Mouse (Mus musculus): ENCODE results near the gene Ifitm10. TPM values are rescaled to one million over a fixed set of nuclear protein-coding genes. Genes with fewer than 3 reads are reported as not detected.

Gene Ifitm10
- polyA plus RNA-seq, 1 experiment from 2014 or later = 0.97 TPM

- Histone ChIP-seq H3K4me3 (ENCODE audit: low read depth, low read length) (peak overlapping the region; percentile 43), H3K4me1 (ENCODE audit: control insufficient read depth, insufficient read depth, low read length) (no peaks in the 10 kb centered on the region; the same call in 1 of the 2 replicates), H3K27ac (replicated peaks; ENCODE audit: low read depth, low read length) (no peak overlapping the region), H3K4me2 (ENCODE audit: low read depth, low read length) (peak overlapping the region; percentile 86), H3K9me3 (replicated peaks; ENCODE audit: control insufficient read depth, low read length) (no peaks in the 10 kb centered on the region), H3K9ac (replicated peaks; ENCODE audit: low read length) (peak overlapping the region; percentile 48), H3K27me3 (ENCODE audit: control insufficient read depth, insufficient read depth, low read length) (peaks cover 22% of the 10 kb centered on the region), H3K36me3 (replicated peaks; ENCODE audit: control insufficient read depth, insufficient read depth, low read depth, low read length) (no peaks in the 10 kb centered on the region; the same call in 1 of the 2 replicates)
- DNase-seq (ENCODE audit: low spot score) (peak; percentile 23), ATAC-seq (replicated peaks; ENCODE audit: insufficient number of reproducible peaks, low FRiP score, low TSS enrichment, low read depth) (no peak)
- 3% methylated on average over 47 of the region's 64 CpGs for WGBS
Observed at GRCm38 (mm10) chr7:142371768-142372661, 1.5 kb downstream of the Ifitm10 start.

DNA sequence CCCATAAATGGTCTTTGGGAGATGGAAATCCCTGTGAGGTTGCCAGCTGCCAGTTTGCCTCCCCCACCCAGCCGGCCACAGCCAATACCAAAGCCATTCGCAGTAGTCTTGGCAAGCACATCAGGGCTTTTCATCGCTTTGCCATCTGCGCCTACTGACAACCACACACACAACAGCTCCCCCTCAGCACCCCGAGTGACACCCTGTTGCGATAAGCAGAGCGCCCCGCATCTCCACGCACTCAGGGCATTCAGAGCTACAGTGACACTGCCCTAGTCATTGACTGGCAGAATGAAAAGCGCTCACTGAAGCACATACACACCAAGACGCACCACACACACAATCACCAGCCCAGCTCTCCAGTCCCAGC lies 2.2 kb downstream of the Ifitm10 start:
- 36% methylated on average over 11 of the region's 11 CpGs for WGBS
- no peak for ATAC-seq (replicated peaks; ENCODE audit: insufficient number of reproducible peaks, low FRiP score, low TSS enrichment, low read depth)
- no peaks in the 10 kb centered on the region; the same call in 1 of the 2 replicates for H3K36me3 ChIP-seq (replicated peaks; ENCODE audit: control insufficient read depth, insufficient read depth, low read depth, low read length)
- H3K4me1 ChIP-seq (ENCODE audit: control insufficient read depth, insufficient read depth, low read length) = no peaks in the 10 kb centered on the region; the same call in 1 of the 2 replicates
- no peak overlapping the region; the same call in 1 of the 2 replicates for H3K9ac ChIP-seq (replicated peaks; ENCODE audit: low read length)
- H3K4me3 ChIP-seq (ENCODE audit: low read depth, low read length) = peak overlapping the region; percentile 43
- no peak overlapping the region for H3K27ac ChIP-seq (replicated peaks; ENCODE audit: low read depth, low read length)
- peak overlapping the region; percentile 86 for H3K4me2 ChIP-seq (ENCODE audit: low read depth, low read length)
- no peak for DNase-seq (ENCODE audit: low spot score)
- peaks cover 22% of the 10 kb centered on the region for H3K27me3 ChIP-seq (ENCODE audit: control insufficient read depth, insufficient read depth, low read length)
- H3K9me3 ChIP-seq (replicated peaks; ENCODE audit: control insufficient read depth, low read length) = no peaks in the 10 kb centered on the region

- Histone ChIP-seq H3K36me3 (replicated peaks; ENCODE audit: control insufficient read depth, insufficient read depth, low read depth, low read length) (no peaks in the 10 kb centered on the region; the same call in 1 of the 2 replicates), H3K9ac (replicated peaks; ENCODE audit: low read length) (no peak overlapping the region), H3K4me2 (ENCODE audit: low read depth, low read length) (no peak overlapping the region; the same call in none of the 2 replicates), H3K9me3 (replicated peaks; ENCODE audit: control insufficient read depth, low read length) (no peaks in the 10 kb centered on the region), H3K4me3 (ENCODE audit: low read depth, low read length) (no peak overlapping the region), H3K4me1 (ENCODE audit: control insufficient read depth, insufficient read depth, low read length) (no peaks in the 10 kb centered on the region; the same call in 1 of the 2 replicates), H3K27ac (replicated peaks; ENCODE audit: low read depth, low read length) (no peak overlapping the region), H3K27me3 (ENCODE audit: control insufficient read depth, insufficient read depth, low read length) (peaks cover 22% of the 10 kb centered on the region)
- WGBS = 84% methylated on average over 18 of the region's 18 CpGs
- DNase-seq (ENCODE audit: low spot score) (no peak), ATAC-seq (replicated peaks; ENCODE audit: insufficient number of reproducible peaks, low FRiP score, low TSS enrichment, low read depth) (no peak)
Observed at GRCm38 (mm10) chr7:142370937-142371336, 2.6 kb downstream of the Ifitm10 start.

GRCm38 (mm10) chr7:142369820-142370219 lies 3.7 kb downstream of the Ifitm10 start:
- Histone ChIP-seq H3K27ac (replicated peaks; ENCODE audit: low read depth, low read length) (no peak overlapping the region), H3K4me3 (ENCODE audit: low read depth, low read length) (no peak overlapping the region), H3K9me3 (replicated peaks; ENCODE audit: control insufficient read depth, low read length) (no peaks in the 10 kb centered on the region), H3K27me3 (ENCODE audit: control insufficient read depth, insufficient read depth, low read length) (peaks cover 22% of the 10 kb centered on the region), H3K9ac (replicated peaks; ENCODE audit: low read length) (no peak overlapping the region), H3K36me3 (replicated peaks; ENCODE audit: control insufficient read depth, insufficient read depth, low read depth, low read length) (no peaks in the 10 kb centered on the region), H3K4me1 (ENCODE audit: control insufficient read depth, insufficient read depth, low read length) (no peaks in the 10 kb centered on the region; the same call in 1 of the 2 replicates), H3K4me2 (ENCODE audit: low read depth, low read length) (no peak overlapping the region)
- DNase-seq (ENCODE audit: low spot score) (no peak), ATAC-seq (replicated peaks; ENCODE audit: insufficient number of reproducible peaks, low FRiP score, low TSS enrichment, low read depth) (no peak)
- WGBS = 72% methylated on average over 6 of the region's 6 CpGs

DNA sequence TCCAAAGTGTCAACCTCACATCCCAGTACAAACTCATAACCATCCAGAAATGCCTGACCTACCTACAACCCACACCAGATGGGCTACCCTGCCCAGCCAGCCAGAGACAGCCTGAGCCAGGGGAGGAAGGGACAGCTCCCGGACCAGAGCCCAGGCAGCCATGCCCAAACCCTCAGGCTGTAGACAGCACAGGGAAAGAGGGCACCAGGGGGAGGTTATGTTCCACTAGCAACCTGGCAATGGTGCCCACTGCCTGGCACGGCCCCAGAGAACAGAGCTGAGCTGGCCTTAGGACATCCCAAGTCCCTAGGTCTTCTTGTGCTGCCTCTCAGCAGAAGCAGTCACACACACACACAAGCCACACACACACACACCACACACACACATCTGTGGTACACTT lies 4.7 kb downstream of the Ifitm10 start:
- 75% methylated on average over 2 of the region's 2 CpGs for whole genome bisulfite sequencing
- Histone ChIP-seq H3K9me3 (replicated peaks; ENCODE audit: control insufficient read depth, low read length) (no peaks in the 10 kb centered on the region), H3K4me1 (ENCODE audit: control insufficient read depth, insufficient read depth, low read length) (no peaks in the 10 kb centered on the region; the same call in 1 of the 2 replicates), H3K9ac (replicated peaks; ENCODE audit: low read length) (no peak overlapping the region), H3K27me3 (ENCODE audit: control insufficient read depth, insufficient read depth, low read length) (peaks cover 22% of the 10 kb centered on the region), H3K27ac (replicated peaks; ENCODE audit: low read depth, low read length) (no peak overlapping the region), H3K36me3 (replicated peaks; ENCODE audit: control insufficient read depth, insufficient read depth, low read depth, low read length) (no peaks in the 10 kb centered on the region), H3K4me3 (ENCODE audit: low read depth, low read length) (no peak overlapping the region), H3K4me2 (ENCODE audit: low read depth, low read length) (no peak overlapping the region)
- no peak for DNase-seq (ENCODE audit: low spot score)
- ATAC-seq (replicated peaks; ENCODE audit: insufficient number of reproducible peaks, low FRiP score, low TSS enrichment, low read depth) = no peak

- Histone ChIP-seq H3K36me3 (replicated peaks; ENCODE audit: control insufficient read depth, insufficient read depth, low read depth, low read length) (no peaks in the 10 kb centered on the region), H3K4me3 (ENCODE audit: low read depth, low read length) (no peak overlapping the region), H3K9me3 (replicated peaks; ENCODE audit: control insufficient read depth, low read length) (no peaks in the 10 kb centered on the region), H3K27ac (replicated peaks; ENCODE audit: low read depth, low read length) (no peak overlapping the region), H3K27me3 (ENCODE audit: control insufficient read depth, insufficient read depth, low read length) (no peaks in the 10 kb centered on the region), H3K9ac (replicated peaks; ENCODE audit: low read length) (no peak overlapping the region), H3K4me2 (ENCODE audit: low read depth, low read length) (no peak overlapping the region), H3K4me1 (ENCODE audit: control insufficient read depth, insufficient read depth, low read length) (no peaks in the 10 kb centered on the region)
- ATAC-seq (replicated peaks; ENCODE audit: insufficient number of reproducible peaks, low FRiP score, low TSS enrichment, low read depth) (no peak), DNase-seq (ENCODE audit: low spot score) (no peak)
- 85% methylated on average over 4 of the region's 4 CpGs for WGBS
Observed at GRCm38 (mm10) chr7:142363107-142363506, 10.4 kb downstream of the Ifitm10 start.

DNA sequence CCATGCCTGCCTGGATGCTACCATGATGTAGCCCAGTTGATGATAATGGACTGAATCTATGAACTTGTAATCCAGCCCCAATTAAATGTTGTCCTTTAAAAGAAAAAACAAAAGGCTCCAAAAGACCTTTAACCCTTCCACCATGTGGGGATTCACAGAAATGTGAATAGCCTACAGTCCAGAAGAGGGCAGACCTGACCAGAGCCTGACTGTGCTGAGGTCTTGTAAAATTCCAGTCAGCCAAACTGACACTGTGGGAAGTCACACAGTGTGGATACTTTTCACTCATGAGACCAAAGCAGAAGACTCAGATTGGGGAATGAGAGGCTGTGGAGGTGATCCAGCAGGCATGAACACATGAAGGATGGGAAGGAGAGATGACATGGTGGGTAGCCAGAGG lies 12.8 kb downstream of the Ifitm10 start:
- Histone ChIP-seq H3K4me1 (ENCODE audit: control insufficient read depth, insufficient read depth, low read length) (no peaks in the 10 kb centered on the region), H3K9ac (replicated peaks; ENCODE audit: low read length) (no peak overlapping the region)
- no peak for ATAC-seq (replicated peaks; ENCODE audit: insufficient number of reproducible peaks, low FRiP score, low TSS enrichment, low read depth)

GRCm38 (mm10) chr7:142359129-142359528 lies 14.4 kb downstream of the Ifitm10 start:
- Histone ChIP-seq H3K27ac (replicated peaks; ENCODE audit: low read depth, low read length) (no peak overlapping the region), H3K9me3 (replicated peaks; ENCODE audit: control insufficient read depth, low read length) (no peaks in the 10 kb centered on the region), H3K4me1 (ENCODE audit: control insufficient read depth, insufficient read depth, low read length) (no peaks in the 10 kb centered on the region), H3K27me3 (ENCODE audit: control insufficient read depth, insufficient read depth, low read length) (no peaks in the 10 kb centered on the region), H3K9ac (replicated peaks; ENCODE audit: low read length) (no peak overlapping the region), H3K4me2 (ENCODE audit: low read depth, low read length) (no peak overlapping the region), H3K36me3 (replicated peaks; ENCODE audit: control insufficient read depth, insufficient read depth, low read depth, low read length) (no peaks in the 10 kb centered on the region), H3K4me3 (ENCODE audit: low read depth, low read length) (no peak overlapping the region)
- no peak for DNase-seq (ENCODE audit: low spot score)
- 75% methylated on average over 8 of the region's 8 CpGs for WGBS
- no peak for ATAC-seq (replicated peaks; ENCODE audit: insufficient number of reproducible peaks, low FRiP score, low TSS enrichment, low read depth)

More for the DNA sequence above, 12.8 kb downstream of the Ifitm10 start:
- Histone ChIP-seq H3K4me3 (ENCODE audit: low read depth, low read length) (no peak overlapping the region), H3K27me3 (ENCODE audit: control insufficient read depth, insufficient read depth, low read length) (no peaks in the 10 kb centered on the region), H3K9me3 (replicated peaks; ENCODE audit: control insufficient read depth, low read length) (no peaks in the 10 kb centered on the region), H3K4me2 (ENCODE audit: low read depth, low read length) (no peak overlapping the region), H3K27ac (replicated peaks; ENCODE audit: low read depth, low read length) (no peak overlapping the region), H3K36me3 (replicated peaks; ENCODE audit: control insufficient read depth, insufficient read depth, low read depth, low read length) (no peaks in the 10 kb centered on the region)
- no peak for DNase-seq (ENCODE audit: low spot score)

Data from embryonic facial prominence, embryonic 11.5 days (tissue).